Mouse (Mus musculus): Measurements from ENCODE around the gene Lyst. TPM values are rescaled to one million over a fixed set of nuclear protein-coding genes. Genes with fewer than 3 reads are reported as not detected.

Gene Lyst
- polyA plus RNA-seq, 1 experiment: 0.46 TPM

DNA sequence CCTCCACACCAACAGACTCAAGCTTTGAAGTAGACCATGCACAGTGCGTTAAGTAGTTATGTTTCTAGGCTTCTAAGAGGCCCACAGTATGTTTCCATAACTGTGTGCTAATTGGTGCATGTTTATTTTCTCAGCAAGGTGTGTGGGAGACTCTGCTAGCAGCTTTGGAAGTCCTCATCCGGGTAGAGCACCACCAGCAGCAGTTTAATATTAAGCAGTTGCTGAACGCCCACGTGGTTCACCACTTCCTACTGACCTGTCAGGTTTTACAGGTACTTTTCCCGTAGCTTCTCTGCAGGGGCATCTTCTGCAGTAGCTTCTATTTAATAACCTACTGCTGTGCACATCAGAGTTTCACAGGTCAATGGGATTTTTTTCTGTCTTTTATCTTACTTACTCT lies 80.5 kb downstream of the Lyst start:
- no peak for TF ChIP-seq GATA1 (IDR thresholded peaks at IDR 0.05; ENCODE audit: low read length)

- no peak for TF ChIP-seq GATA1 (IDR thresholded peaks at IDR 0.05; ENCODE audit: low read length)
These were observed 81.6 kb downstream of the Lyst start for GRCm38 (mm10) chr13:13671585-13672328.

- TF ChIP-seq GATA1 (IDR thresholded peaks at IDR 0.05; ENCODE audit: low read length): no peak
These were observed 84.6 kb downstream of the Lyst start for GRCm38 (mm10) chr13:13674669-13675343.

DNA sequence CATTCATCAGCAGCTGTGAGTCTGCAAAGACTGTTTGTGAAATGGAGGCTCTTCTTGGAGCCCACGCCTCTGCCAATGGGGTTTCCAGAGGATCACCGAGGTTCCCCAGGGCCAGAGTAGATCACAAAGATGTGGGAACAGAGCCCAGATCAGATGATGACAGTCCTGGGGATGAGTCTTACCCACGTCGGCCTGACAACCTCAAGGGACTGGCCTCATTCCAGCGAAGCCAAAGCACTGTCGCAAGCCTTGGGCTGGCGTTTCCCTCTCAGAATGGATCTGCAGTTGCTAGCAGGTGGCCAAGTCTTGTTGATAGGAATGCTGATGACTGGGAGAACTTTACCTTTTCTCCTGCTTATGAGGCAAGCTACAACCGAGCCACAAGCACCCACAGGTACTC lies 87.7 kb downstream of the Lyst start:
- TF ChIP-seq GATA1 (IDR thresholded peaks at IDR 0.05; ENCODE audit: low read length): no peak

DNA sequence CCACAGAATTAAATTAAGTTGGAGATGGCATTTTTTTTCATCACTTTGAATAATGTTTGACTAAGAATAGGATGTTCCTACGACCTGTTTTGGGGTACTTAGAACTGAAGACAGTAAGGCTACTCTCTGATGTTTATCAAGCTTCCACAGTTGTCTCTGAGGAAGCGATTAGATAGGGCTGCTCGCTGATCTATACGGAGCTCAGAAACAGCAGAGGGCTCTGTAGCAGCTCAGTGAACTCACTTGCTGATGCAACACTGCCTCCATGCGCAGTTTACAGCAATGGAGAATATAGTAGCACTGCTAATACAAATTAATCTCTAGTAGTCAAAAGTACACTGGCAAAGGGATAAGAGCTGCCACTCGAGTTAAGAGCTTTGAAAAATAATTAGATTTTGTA lies 91.4 kb downstream of the Lyst start:
- TF ChIP-seq GATA1 (IDR thresholded peaks at IDR 0.05; ENCODE audit: low read length): no peak

DNA sequence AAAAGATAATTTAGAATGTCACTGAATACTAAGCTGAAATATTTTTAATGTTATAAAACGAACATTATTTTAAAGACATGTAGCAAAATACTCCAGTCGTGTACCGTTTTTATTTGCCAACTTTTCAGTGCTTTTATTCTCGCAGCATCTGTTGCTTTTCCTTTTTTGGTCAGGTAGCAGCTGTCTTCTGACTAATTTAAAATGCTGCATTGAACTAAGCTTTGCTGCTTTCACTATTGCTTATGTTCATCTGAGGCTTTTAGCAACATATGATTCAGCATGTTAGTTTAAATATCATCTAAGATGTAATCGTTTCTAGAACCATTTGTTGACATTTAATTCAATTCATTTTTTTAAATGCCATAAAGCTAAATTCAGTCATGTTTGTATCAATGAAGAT lies 113.3 kb downstream of the Lyst start:
- TF ChIP-seq GATA1 (IDR thresholded peaks at IDR 0.05; ENCODE audit: low read length): no peak

GRCm38 (mm10) chr13:13723293-13723692 lies 133.1 kb downstream of the Lyst start:
- TF ChIP-seq GATA1 (IDR thresholded peaks at IDR 0.05; ENCODE audit: low read length): no peak

DNA sequence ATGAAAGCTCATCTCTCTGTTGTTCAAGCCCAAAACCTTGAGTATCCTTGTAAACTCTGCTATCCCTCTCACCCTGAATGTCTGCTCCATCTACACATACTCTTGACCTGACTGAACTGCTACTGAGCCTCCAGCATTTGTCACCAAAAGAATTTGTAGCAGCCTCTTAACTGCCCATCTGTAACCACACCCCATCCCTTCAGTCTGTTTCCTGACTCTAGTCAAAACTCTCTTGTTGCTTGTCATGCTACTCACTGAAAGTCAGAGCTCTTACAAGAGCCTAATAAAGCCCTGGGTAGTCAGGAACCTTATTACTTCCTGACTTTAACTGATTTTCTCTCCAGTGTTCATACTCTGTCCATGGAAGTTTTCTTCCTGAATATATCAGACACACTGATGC lies 133.6 kb downstream of the Lyst start:
- TF ChIP-seq GATA1 (IDR thresholded peaks at IDR 0.05; ENCODE audit: low read length): no peak

DNA sequence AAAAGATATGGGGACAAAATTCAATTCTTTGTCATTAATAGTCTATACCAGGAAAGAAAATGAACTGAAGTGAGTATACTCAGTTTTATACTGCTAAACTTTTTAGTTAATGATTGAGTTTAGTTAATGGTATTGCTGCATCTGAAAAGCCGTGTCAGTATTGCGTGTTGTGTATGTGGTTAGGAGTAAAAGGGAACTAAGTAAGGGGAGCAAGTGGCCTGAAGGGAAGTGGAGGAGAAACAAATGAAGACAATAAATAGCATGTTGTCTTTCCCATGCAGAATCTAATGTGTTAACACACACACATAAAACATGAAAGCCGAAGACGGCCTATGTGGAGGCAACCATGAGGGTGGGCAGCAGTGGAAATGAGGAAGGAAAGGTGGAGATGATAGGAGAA lies 149.0 kb downstream of the Lyst start:
- no peak for TF ChIP-seq GATA1 (IDR thresholded peaks at IDR 0.05; ENCODE audit: low read length)

DNA sequence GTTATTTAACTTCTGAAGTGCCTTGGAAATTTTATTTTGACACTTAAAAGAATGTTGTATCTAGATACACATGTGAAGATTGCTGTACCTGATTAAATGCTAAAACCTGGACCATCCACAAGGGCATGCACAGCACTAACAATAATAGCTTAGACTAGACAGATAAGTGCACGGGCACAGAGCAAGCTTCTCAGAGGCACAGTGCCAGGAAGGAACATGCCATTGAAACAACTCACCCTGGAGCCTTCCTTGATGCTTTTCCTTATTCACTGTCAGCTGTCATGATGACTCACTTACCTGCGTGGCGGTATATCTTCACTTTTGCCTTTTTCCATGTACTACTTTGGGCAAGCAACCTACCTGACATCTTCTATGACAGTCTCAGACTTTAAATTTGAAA lies 155.7 kb downstream of the Lyst start:
- no peak for TF ChIP-seq GATA1 (IDR thresholded peaks at IDR 0.05; ENCODE audit: low read length)

- no peak for TF ChIP-seq GATA1 (IDR thresholded peaks at IDR 0.05; ENCODE audit: low read length)
These were observed 185.7 kb downstream of the Lyst start for GRCm38 (mm10) chr13:13775778-13776494.

- no peak for TF ChIP-seq GATA1 (IDR thresholded peaks at IDR 0.05; ENCODE audit: low read length)
These were observed 186.9 kb downstream of the Lyst start for GRCm38 (mm10) chr13:13777052-13777451.

GRCm38 (mm10) chr13:13777696-13778095 lies 187.5 kb downstream of the Lyst start:
- TF ChIP-seq GATA1 (IDR thresholded peaks at IDR 0.05; ENCODE audit: low read length): no peak

- TF ChIP-seq GATA1 (IDR thresholded peaks at IDR 0.05; ENCODE audit: low read length): peak; percentile 43
These were observed 188.8 kb downstream of the Lyst start for GRCm38 (mm10) chr13:13778837-13779458.

DNA sequence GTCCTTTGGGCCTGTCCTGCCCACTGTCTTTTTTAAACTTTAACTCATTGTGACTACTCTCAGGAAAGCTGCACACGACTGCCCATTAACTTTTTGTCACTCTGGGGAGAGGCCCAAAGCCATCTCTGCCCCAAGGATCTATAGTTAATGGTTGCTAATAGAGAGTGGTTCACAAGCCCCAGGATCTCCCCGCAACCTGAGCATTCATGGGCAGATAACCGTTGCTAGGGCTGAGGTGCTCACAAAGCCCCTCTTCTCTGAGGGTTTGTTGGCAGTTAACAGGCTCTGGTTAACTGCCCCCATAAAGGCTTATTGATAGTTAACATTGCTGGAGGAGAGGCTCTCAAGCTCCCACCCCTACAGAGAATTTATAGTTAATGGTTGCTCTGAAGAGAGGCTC lies 190.1 kb downstream of the Lyst start:
- no peak for TF ChIP-seq GATA1 (IDR thresholded peaks at IDR 0.05; ENCODE audit: low read length)

DNA sequence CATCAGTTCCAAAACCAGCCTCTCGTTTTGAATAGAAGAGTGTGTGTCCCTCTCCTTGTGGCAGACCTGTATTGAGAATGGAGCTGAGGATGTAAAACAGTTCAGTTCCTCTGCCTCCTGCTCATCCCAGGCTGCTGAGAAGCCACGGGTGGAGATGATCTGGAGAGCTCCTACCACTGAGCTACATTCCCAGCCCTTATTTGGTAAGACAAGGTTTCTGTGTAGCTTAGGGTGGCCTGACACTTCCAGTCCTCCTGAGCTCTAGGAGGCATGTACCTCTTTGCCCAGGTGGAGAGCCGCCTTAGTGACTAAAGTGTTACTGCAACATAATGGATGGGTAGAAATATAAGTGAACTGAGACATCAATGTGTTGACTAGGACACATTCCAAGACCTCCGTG lies 190.8 kb downstream of the Lyst start:
- no peak for TF ChIP-seq GATA1 (IDR thresholded peaks at IDR 0.05; ENCODE audit: low read length)
